Mouse (Mus musculus) megakaryocyte-erythroid progenitor cell, adult 5 weeks (primary cell): ENCODE measurements around the gene Ppp1r14a. TPM values are rescaled to one million over a fixed set of nuclear protein-coding genes. Genes with fewer than 3 reads are reported as not detected.

Experiments used
- polyA plus RNA-seq: library from polyadenylated mRNA; stranded (reverse); fragments of >175 nt; gene quantifications from 2 replicates; pipeline ENCODE4 v1.2.3, GENCODE M21; 2012

Ppp1r14a gene
- 0.46 and 1.1 TPM in 2 replicates for polyA plus RNA-seq

GRCm38 (mm10) chr7:29288942-29289638 is at the start of gene Ppp1r14a:
TSS of gene Ppp1r14a (plus strand) at chr7:29289308.

GRCm38 (mm10) chr7:29248261-29248841 is 40.8 kb upstream of the Ppp1r14a start, which contains the start of gene 2200002D01Rik:
TSS of gene 2200002D01Rik (minus strand) at chr7:29248466.

GRCm38 (mm10) chr7:29281201-29282073 is 7.7 kb upstream of the Ppp1r14a start, which contains the start of gene Spint2:
TSS of gene Spint2 (minus strand) at chr7:29281912.

GRCm38 (mm10) chr7:29303738-29304462 is 14.8 kb downstream of the Ppp1r14a start, which contains the start of gene Dpf1:
TSS of gene Dpf1 (plus strand) at chr7:29303951.

Other genes starting within 250 kb of the Ppp1r14a start
- 0.24 and 0.67 TPM in 2 replicates for gene Ryr1, start 164.1 kb upstream of the Ppp1r14a start, polyA plus RNA-seq
- gene Rasgrp4, start 154.5 kb upstream of the Ppp1r14a start, polyA plus RNA-seq, result 5.7 and 9.4 TPM in 2 replicates
- 99.1 and 138 TPM in 2 replicates for gene Fam98c, start 133.1 kb upstream of the Ppp1r14a start, polyA plus RNA-seq
- 9.7 and 10.7 TPM in 2 replicates for gene Ggn, start 119.1 kb upstream of the Ppp1r14a start, polyA plus RNA-seq
- 4.1 and 6.0 TPM in 2 replicates for gene Spred3, start 118.9 kb upstream of the Ppp1r14a start, polyA plus RNA-seq
- gene Psmd8, start 108.6 kb upstream of the Ppp1r14a start, polyA plus RNA-seq, result 136 and 148 TPM in 2 replicates
- gene Catsperg1, start 75.3 kb upstream of the Ppp1r14a start, polyA plus RNA-seq, result 0.03 TPM in 1 of 2 replicates, not detected in the other
- gene Kcnk6, start 56.8 kb upstream of the Ppp1r14a start, polyA plus RNA-seq, result 6.4 and 11.4 TPM in 2 replicates
- 284 and 340 TPM in 2 replicates for gene Yif1b, start 51.0 kb upstream of the Ppp1r14a start, polyA plus RNA-seq
- gene 2200002D01Rik, start 40.8 kb upstream of the Ppp1r14a start, polyA plus RNA-seq, result 1.1 and 1.3 TPM in 2 replicates
- gene Spint2, start 7.4 kb upstream of the Ppp1r14a start, polyA plus RNA-seq, result 165 and 174 TPM in 2 replicates
- 1.1 and 1.6 TPM in 2 replicates for gene Dpf1, start 14.6 kb downstream of the Ppp1r14a start, polyA plus RNA-seq
- gene Sipa1l3, start 229.3 kb downstream of the Ppp1r14a start, polyA plus RNA-seq, result 142 and 161 TPM in 2 replicates